Mouse (Mus musculus) cerebellum, adult 8-10 months (tissue): ENCODE data around the gene Slc16a5.
A peak's percentile ranks its signal among the peaks of the same experiment; 100 is the strongest.
"Not testable (repeated sequence)": the region's sequence is repeated elsewhere in the genome, so short reads cannot be mapped to it uniquely, and the experiment has no call there.

Experiments used
- DNase-seq: peaks from one replicate; pipeline ENCODE4 v3.0.0; 2022

Slc16a5 gene

DNA sequence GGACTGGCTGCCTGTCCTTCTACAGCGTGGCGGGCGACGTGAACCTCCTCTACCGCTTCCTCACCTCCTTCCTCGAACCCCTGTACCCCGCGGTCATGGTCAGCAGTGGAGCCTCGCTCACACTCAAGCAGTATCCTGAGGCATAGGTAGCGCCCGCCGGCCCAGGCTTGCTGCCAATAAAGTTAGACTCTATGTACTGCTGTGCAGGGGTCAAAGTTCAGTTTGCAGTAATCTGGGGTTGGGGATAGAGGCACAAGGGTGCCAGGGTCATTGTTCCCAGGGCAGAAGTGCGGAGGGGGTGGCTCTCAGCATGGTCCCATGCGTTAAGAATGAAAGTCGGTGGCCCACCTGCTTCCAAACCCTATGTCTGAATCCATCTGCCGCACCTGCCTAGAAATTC lies 14.2 kb upstream of the Slc16a5 start:
- no peak for DNase-seq

GRCm38 (mm10) chr11:115448998-115449397 lies 13.3 kb upstream of the Slc16a5 start:
- DNase-seq = no peak

DNA sequence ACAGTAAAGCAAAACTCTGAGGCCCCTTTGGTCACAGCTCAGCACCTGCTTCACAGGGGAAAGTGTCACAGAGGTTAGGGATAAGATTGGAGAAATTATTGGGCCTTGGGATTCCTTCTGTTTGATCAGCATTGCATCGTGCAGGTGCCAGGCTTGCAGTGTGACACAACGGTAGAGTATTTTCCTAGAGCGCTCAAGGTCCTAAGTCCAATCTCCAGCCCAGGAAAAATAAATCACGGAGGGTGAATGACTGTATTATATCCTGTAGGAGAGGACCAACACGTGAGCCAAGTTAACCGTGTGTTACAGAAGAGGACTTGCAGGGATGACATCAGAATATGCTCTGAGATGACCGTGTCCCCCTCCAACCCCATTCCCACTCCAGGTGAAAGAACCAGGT lies 12.1 kb upstream of the Slc16a5 start:
- DNase-seq = no peak

DNA sequence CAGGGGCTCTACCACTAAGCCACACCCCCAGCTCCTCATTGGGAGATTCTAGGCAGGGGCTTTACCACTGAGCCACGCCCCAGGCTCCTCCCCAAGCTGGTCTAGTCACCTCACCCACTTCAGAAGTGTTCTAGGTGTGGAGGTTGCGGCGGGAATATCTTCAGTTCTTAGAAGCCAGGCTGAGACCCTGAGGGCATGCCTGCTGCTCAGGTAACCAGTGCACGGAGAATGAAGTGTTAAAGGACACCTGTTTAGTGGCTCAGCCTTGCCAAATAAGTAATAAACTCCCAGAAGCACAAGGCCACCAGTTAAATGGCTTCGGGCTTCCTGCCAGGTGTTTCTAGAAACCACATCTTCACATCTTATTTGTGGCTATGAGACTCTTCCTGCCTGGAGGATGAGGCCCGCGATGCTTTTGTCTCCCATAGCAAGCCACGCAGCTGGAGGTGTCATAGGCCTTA lies 10.5 kb upstream of the Slc16a5 start:
- DNase-seq = no peak

DNA sequence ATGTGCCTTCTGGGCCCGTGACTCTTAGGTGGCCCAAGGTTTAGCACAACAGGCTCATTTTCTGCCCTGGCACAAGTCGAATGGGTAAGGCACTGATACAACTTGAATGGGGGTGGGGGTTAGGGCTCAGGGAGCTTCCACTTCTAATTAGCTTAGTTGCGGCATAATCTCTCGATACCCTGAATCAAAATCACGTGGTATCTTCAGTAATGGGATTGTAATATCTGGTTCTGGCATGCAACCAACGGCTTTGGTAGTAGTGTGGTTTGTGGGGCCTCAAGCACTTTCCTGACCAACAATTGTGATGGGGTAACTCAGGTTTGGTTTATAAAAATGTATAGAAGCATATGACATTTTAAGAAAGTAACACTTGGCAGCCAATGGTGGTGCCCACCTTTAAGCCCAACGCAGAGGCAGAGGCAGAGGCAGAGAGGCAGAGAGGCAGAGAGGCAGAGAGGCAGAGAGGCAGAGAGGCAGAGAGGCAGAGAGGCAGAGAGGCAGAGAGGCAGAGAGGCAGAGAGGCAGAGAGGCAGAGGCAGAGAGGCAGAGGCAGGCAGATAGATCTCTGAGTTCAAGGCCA lies 9.9 kb upstream of the Slc16a5 start:
- no peak for DNase-seq

DNA sequence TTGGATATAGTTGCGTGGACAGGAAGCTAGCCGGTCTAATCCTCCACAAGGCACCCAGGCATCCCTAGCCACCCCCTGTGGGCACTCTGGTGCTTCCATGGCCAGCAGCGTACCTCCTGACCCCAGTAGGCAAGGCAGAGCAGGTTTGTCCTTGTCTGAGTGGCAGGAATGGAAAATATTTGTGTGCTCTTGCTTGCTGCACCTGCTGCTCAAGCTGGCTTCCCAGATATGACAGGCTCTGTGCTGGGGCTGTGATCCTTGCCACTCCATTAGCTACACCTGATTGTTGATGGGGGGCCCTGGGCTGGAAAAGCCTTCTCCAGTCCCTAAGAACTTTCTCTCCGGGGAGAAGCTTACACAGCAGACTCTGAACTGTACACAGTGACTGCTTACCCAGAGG lies 9.0 kb upstream of the Slc16a5 start:
- DNase-seq = no peak

GRCm38 (mm10) chr11:115454822-115455221 lies 7.5 kb upstream of the Slc16a5 start:
- not testable (repeated sequence) for DNase-seq

GRCm38 (mm10) chr11:115455619-115456018 lies 6.7 kb upstream of the Slc16a5 start:
- DNase-seq = no peak

DNA sequence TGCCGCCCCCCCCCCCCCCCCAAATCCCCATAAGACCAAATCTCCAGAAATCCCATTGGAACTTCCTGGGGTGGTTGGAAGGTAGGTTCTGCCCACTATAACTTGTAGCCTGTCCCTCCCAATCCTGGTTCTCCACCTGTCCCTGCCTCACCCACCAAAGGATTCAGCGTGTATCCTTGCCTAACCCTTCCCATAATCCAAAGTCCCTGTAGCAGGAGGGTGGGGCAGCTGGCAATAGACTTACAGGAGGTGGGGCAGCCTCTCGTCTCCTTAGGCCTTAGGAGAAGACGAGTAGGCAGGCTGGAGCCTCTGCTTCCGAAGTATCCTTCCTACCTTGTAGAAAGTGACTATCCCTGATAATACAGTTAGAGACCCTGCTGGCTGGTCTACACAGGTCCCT lies 6.1 kb upstream of the Slc16a5 start:
- DNase-seq = no peak

DNA sequence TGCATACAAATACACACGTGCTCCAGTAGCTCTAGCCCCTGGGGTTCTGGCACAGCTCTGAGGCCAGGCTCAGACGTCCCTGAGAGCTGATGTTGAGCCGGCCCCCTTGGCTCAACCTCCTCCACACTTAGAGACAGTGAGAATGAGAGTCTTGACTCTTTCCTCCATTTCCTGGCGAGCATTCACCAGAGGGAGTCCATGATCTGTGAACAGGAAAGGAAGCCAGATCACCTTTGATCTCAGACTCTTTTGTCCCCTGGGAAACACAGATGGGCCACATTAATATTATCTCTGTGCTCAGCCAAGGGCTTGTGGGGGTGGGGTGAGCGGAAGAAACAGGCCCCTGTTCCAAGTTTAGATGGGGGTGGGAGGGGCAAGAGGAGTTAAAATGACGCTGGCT lies 4.9 kb upstream of the Slc16a5 start:
- DNase-seq = no peak

GRCm38 (mm10) chr11:115460976-115461375 lies 1.3 kb upstream of the Slc16a5 start:
- DNase-seq = no peak

GRCm38 (mm10) chr11:115461846-115462242 lies 430 bp upstream of the Slc16a5 start:
- no peak for DNase-seq

- no peak for DNase-seq
Observed at GRCm38 (mm10) chr11:115463397-115463796, 1.1 kb downstream of the Slc16a5 start.

GRCm38 (mm10) chr11:115464851-115465250 lies 2.6 kb downstream of the Slc16a5 start:
- no peak for DNase-seq

DNA sequence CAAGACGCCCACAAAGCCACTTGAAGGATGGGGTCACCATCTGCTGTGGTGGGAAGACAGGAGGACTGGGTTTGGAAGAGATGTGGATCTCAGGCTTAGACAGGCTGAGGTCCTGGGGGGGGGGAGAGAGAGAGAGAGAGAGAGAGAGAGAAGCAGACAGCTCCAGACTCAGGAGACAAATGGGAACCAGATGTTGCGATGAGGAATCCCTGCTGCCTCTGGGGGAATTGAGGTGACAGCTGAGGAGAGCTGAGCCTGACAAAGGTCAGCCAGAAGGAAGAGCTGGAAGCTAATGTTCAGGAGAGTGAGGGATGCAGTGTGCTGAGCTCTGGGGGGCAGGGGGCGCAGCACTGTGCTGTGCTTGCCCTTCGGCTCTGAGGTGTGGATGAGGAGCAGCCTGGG lies 4.9 kb downstream of the Slc16a5 start:
- DNase-seq = no peak

DNA sequence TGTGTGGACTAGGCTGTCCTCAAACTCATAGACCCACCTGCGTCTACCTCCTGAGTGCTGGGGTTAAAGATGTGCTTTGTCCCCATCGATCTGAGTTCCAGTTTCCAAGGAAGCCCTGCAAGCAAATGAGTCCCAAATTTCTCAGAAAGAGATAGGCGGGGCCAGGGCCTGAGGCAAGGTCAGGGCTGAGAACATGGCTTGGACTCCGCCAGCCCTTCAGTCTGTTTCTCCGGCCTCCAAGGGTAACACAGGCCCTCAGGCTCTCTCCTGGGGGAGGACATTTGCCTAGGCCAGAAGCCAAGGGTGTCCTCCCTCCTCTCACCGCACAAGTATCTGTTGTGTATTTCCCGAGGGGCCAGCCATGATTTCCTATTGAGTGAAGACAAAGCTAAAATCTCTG lies 9.9 kb downstream of the Slc16a5 start:
- DNase-seq = no peak

DNA sequence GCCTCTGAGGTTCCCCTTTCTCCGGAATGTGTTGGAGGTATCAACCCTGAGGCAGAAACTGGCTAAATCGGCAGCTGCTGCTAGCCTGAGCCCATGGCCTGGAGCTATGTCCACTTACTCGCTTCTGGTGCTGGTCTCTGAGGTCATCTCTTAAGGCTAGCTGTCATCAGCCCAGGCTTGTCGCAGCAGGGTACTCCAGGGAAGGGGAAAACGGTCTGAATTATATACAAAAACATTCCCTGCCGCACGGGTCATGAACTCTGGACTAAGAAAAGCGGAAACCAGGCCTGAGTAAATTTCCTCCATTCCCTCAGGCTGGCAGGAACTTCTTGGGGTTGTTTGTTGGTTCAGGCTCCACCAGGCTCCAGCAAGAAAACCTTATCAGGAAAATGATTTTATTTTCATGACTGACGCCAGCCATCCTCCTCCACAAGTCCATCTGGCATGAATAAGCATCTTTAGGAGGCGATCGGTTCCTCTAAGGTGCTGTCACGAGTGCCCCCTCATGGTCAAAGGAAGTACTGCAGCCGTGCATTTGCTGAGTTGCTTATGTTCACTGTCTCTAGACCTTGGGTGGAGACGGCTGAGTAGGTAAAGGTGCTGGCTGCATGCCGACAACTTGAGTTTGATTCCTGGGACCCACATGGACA lies 11.5 kb downstream of the Slc16a5 start:
- peak; percentile 98 for DNase-seq

GRCm38 (mm10) chr11:115475025-115475757 lies 12.9 kb downstream of the Slc16a5 start, which contains the start of gene Armc7:
Gene Armc7, plus strand, starts transcription at chr11:115475667.
- DNase-seq = peak; percentile 93

GRCm38 (mm10) chr11:115475758-115476237 lies 13.5 kb downstream of the Slc16a5 start:
- DNase-seq = no peak

GRCm38 (mm10) chr11:115476630-115477029 lies 14.4 kb downstream of the Slc16a5 start:
- not testable (repeated sequence) for DNase-seq

DNA sequence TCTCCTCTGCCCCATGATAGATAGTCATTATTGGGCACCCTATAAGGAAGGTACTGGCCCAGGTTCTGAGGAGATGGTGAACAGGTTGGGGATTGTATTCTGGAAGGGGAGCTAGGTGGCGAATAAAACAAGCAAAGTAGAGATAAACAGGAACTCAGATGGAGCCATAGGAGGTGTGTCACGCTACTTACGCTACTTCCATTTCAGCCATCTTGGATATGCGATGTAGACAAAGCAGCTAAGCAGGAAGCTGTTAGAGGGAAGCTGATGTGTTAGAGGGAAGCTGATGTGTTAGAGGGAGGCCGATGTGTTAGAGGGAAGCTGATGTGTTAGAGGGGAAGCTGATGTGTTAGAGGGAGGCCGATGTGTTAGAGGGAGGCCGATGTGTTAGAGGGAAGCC lies 15.1 kb downstream of the Slc16a5 start:
- not testable (repeated sequence) for DNase-seq

GRCm38 (mm10) chr11:115478296-115478938 lies 16.1 kb downstream of the Slc16a5 start:
- no peak for DNase-seq

- DNase-seq = no peak
Observed at GRCm38 (mm10) chr11:115481553-115482259, 19.4 kb downstream of the Slc16a5 start.
